Mouse (Mus musculus) embryo, embryonic 9.5 days (tissue): ENCODE measurements around the gene Gng2.
A peak's percentile ranks its signal among the peaks of the same experiment; 100 is the strongest.
"Not testable (repeated sequence)": the region's sequence is repeated elsewhere in the genome, so short reads cannot be mapped to it uniquely, and the experiment has no call there.

Experiments used
- DNase-seq: peaks from one replicate; pipeline ENCODE4 v3.0.0-alpha.2; 2017; ENCODE audit errors: extremely low spot score

The Gng2 gene

GRCm38 (mm10) chr14:19938545-19938944 lies 38.9 kb downstream of the Gng2 start:
- no peak for DNase-seq

- no peak for DNase-seq
Observed at GRCm38 (mm10) chr14:19935084-19935483, 42.3 kb downstream of the Gng2 start.

- no peak for DNase-seq
Observed at GRCm38 (mm10) chr14:19933314-19933713, 44.1 kb downstream of the Gng2 start.

GRCm38 (mm10) chr14:19927879-19928278 lies 49.5 kb downstream of the Gng2 start:
- DNase-seq: no peak

- DNase-seq: no peak
Observed at GRCm38 (mm10) chr14:19927156-19927555, 50.3 kb downstream of the Gng2 start.

- DNase-seq: no peak
Observed at GRCm38 (mm10) chr14:19926312-19926711, 51.1 kb downstream of the Gng2 start.

GRCm38 (mm10) chr14:19925157-19925556 lies 52.3 kb downstream of the Gng2 start:
- DNase-seq: no peak

- no peak for DNase-seq
Observed at GRCm38 (mm10) chr14:19924086-19924485, 53.3 kb downstream of the Gng2 start.

GRCm38 (mm10) chr14:19920254-19920691 lies 57.2 kb downstream of the Gng2 start:
- DNase-seq: peak; percentile 44

GRCm38 (mm10) chr14:19919789-19920188 lies 57.6 kb downstream of the Gng2 start:
- no peak for DNase-seq

- no peak for DNase-seq
Observed at GRCm38 (mm10) chr14:19917534-19917933, 59.9 kb downstream of the Gng2 start.

GRCm38 (mm10) chr14:19916315-19916714 lies 61.1 kb downstream of the Gng2 start:
- DNase-seq: no peak

- no peak for DNase-seq
Observed at GRCm38 (mm10) chr14:19912891-19913290, 64.5 kb downstream of the Gng2 start.

GRCm38 (mm10) chr14:19905615-19906014 lies 71.8 kb downstream of the Gng2 start:
- DNase-seq: no peak

GRCm38 (mm10) chr14:19904821-19905220 lies 72.6 kb downstream of the Gng2 start:
- DNase-seq: no peak

- DNase-seq: no peak
Observed at GRCm38 (mm10) chr14:19904031-19904430, 73.4 kb downstream of the Gng2 start.

- no peak for DNase-seq
Observed at GRCm38 (mm10) chr14:19900492-19900891, 76.9 kb downstream of the Gng2 start.

GRCm38 (mm10) chr14:19887569-19887968 lies 89.9 kb downstream of the Gng2 start:
- DNase-seq: no peak

GRCm38 (mm10) chr14:19884431-19884830 lies 93.0 kb downstream of the Gng2 start:
- not testable (repeated sequence) for DNase-seq

- no peak for DNase-seq
Observed at GRCm38 (mm10) chr14:19874201-19874807, 103.1 kb downstream of the Gng2 start.

- no peak for DNase-seq
Observed at GRCm38 (mm10) chr14:19867286-19867935, 110.0 kb downstream of the Gng2 start.

- DNase-seq: not testable (repeated sequence)
Observed at GRCm38 (mm10) chr14:19865121-19865520, 112.3 kb downstream of the Gng2 start.

GRCm38 (mm10) chr14:19861311-19862080 lies 115.9 kb downstream of the Gng2 start:
- no peak for DNase-seq
